12 mouse cellular contexts compared by ENCODE assay signal in the genomic region with DNA sequence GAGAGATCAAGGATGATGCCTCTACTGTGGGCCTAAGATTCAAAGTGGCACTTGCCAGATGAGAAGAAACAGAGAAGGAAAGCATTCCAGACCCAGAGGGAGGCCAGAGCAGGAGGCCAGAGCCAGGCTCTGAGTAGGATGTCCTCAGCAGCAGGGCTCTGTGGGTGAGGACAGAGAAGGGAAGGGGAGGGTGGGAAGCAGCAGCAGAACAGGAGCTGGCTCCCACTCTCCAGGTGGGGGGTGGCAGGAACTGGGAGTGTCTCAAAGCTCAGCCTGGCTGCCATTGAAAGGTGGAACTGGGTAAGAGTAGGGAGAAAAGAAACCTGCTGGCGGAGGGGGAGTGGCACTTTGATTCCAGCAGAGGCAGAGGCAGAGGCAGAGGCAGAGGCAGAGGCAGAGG. TPM values are rescaled to one million over a fixed set of nuclear protein-coding genes. Genes with fewer than 3 reads are reported as not detected.
DNase-seq lines count a peak whose midpoint lies in the region; ATAC-seq and TF ChIP-seq lines count a peak whose summit lies in the region.
"Had no signal": no experiment of that assay in that cellular context is flagged by ENCODE, and none has a peak within 500 bp of the region (broad histone marks: within the 10 kb centered on the region; RNA-seq: fewer than 3 reads in every experiment).

No protein-coding gene starts in this region.

- no peak overlapping the region for H3K4me3 ChIP-seq in hindbrain, embryonic 11.5 days (ENCODE audit: low read depth, low read length)
- H3K4me3 ChIP-seq in hindbrain, postnatal 0 days (ENCODE audit: low read length), result no peak overlapping the region
- H3K4me3 ChIP-seq in forebrain, embryonic 12.5 days (replicated peaks), result no peak overlapping the region
- H3K4me3 ChIP-seq in midbrain, embryonic 14.5 days (replicated peaks; ENCODE audit: low read depth, low read length), result no peak overlapping the region
- H3K4me3 ChIP-seq: erythroblast, embryonic 14.5 days; neural tube, embryonic 13.5 days had no signal

- 80% methylated on average over 1 of the region's 1 CpGs for whole genome bisulfite sequencing in hindbrain, embryonic 11.5 days
- 94% methylated on average over 1 of the region's 1 CpGs for WGBS in hindbrain, postnatal 0 days
- WGBS in forebrain, embryonic 12.5 days, result 71% methylated on average over 1 of the region's 1 CpGs
- WGBS in midbrain, embryonic 14.5 days, result 86% methylated on average over 1 of the region's 1 CpGs

- POLR2A ChIA-PET in Patski (lab: Charles Lee), result interaction anchor here (1.1 to 5.9 kb wide), 4 partner anchors 11 to 44 kb away, joined by 3 to 78 read pairs (median 7); a partner anchor contains a TSS

- H3K27ac ChIP-seq in hindbrain, embryonic 11.5 days (ENCODE audit: low read depth, low read length), result peak overlapping the region; percentile 69; the same call in 1 of the 2 replicates
- no peak overlapping the region for H3K27ac ChIP-seq in hindbrain, postnatal 0 days
- H3K27ac ChIP-seq in forebrain, embryonic 12.5 days, result peak overlapping the region; percentile 74
- H3K27ac ChIP-seq in midbrain, embryonic 14.5 days (replicated peaks; ENCODE audit: low read depth, low read length), result peak overlapping the region; percentile 66; the same call in 1 of the 2 replicates

- in situ Hi-C loops in Patski (cut with MboI; ENCODE audit: low pct_unique_long_range_greater_than_20kb), result loop anchor here (5.0 kb wide), 1 partner anchor 44 kb away; a partner anchor contains a TSS

- ATAC-seq in hindbrain, embryonic 11.5 days (ENCODE audit: low FRiP score), result no peak
- no peak for ATAC-seq in hindbrain, postnatal 0 days
- ATAC-seq in Patski, result peak; percentile 13
- ATAC-seq in forebrain, embryonic 12.5 days (ENCODE audit: low FRiP score), result no peak
- ATAC-seq in midbrain, embryonic 14.5 days (ENCODE audit: low FRiP score, low TSS enrichment), result no peak
- no peak for ATAC-seq in erythroid progenitor cell, adult 5-6 weeks (replicated peaks; ENCODE audit: low FRiP score, poor library complexity, severe bottlenecking)
- ATAC-seq in megakaryocyte-erythroid progenitor cell, adult 5-6 weeks (replicated peaks; ENCODE audit: low FRiP score, low TSS enrichment, poor library complexity, severe bottlenecking), result no peak

- CTCF ChIA-PET in Patski (lab: Charles Lee), result interaction anchor here (1.3 to 6.6 kb wide), 5 partner anchors 27 to 233 kb away, joined by 4 to 71 read pairs (median 14); a partner anchor contains a TSS

- no peak overlapping the region for H3K4me2 ChIP-seq in hindbrain, embryonic 11.5 days (replicated peaks; ENCODE audit: low read depth, low read length)
- no peak overlapping the region for H3K4me2 ChIP-seq in hindbrain, postnatal 0 days (ENCODE audit: low read depth, low read length)
- no peak overlapping the region for H3K4me2 ChIP-seq in forebrain, embryonic 12.5 days
- no peak overlapping the region for H3K4me2 ChIP-seq in midbrain, embryonic 14.5 days (ENCODE audit: low read length)
- H3K4me2 ChIP-seq: neural tube, embryonic 13.5 days had no signal

- H3K36me3 ChIP-seq in hindbrain, embryonic 11.5 days (ENCODE audit: control insufficient read depth, insufficient read depth, low read length), result no peaks in the 10 kb centered on the region
- no peaks in the 10 kb centered on the region for H3K36me3 ChIP-seq in hindbrain, postnatal 0 days (ENCODE audit: insufficient read depth, low read length)
- no peaks in the 10 kb centered on the region for H3K36me3 ChIP-seq in forebrain, embryonic 12.5 days (replicated peaks)
- H3K36me3 ChIP-seq in midbrain, embryonic 14.5 days (ENCODE audit: control insufficient read depth, insufficient read depth, low read length), result no peaks in the 10 kb centered on the region
- H3K36me3 ChIP-seq: neural tube, embryonic 13.5 days had no signal

- peaks cover 3% of the 10 kb centered on the region for H3K4me1 ChIP-seq in hindbrain, embryonic 11.5 days (replicated peaks; ENCODE audit: control insufficient read depth, insufficient read depth, low read length)
- peaks cover 30% of the 10 kb centered on the region for H3K4me1 ChIP-seq in hindbrain, postnatal 0 days (ENCODE audit: insufficient read depth, low read length)
- peaks cover 53% of the 10 kb centered on the region for H3K4me1 ChIP-seq in forebrain, embryonic 12.5 days
- peaks cover 24% of the 10 kb centered on the region for H3K4me1 ChIP-seq in midbrain, embryonic 14.5 days (ENCODE audit: control insufficient read depth, insufficient read depth, low read length)

- no peak for DNase-seq in hindbrain, embryonic 11.5 days (ENCODE audit: low spot score)
- no peak for DNase-seq in hindbrain, postnatal 0 days (ENCODE audit: low spot score)
- DNase-seq in Patski (ENCODE audit: low read depth, low spot score), result no peak
- DNase-seq in midbrain, embryonic 14.5 days, result no peak
- DNase-seq in natural killer cell, adult 2 months (ENCODE audit: low spot score in 2 of 2), result no peak
- DNase-seq: kidney, adult 9 months; liver had no signal

- no peak for TF ChIP-seq CTCF in hindbrain, postnatal 0 days (IDR thresholded peaks at IDR 0.05; ENCODE audit: low read depth)
- no peak for TF ChIP-seq CTCF in Patski (IDR thresholded peaks at IDR 0.05)

- no peak overlapping the region for H3K9ac ChIP-seq in hindbrain, embryonic 11.5 days (ENCODE audit: low read depth, low read length)
- no peak overlapping the region for H3K9ac ChIP-seq in hindbrain, postnatal 0 days (replicated peaks; ENCODE audit: low read length)
- peak overlapping the region; percentile 30; the same call in 1 of the 2 replicates for H3K9ac ChIP-seq in forebrain, embryonic 12.5 days
- H3K9ac ChIP-seq in midbrain, embryonic 14.5 days (replicated peaks; ENCODE audit: low read length), result no peak overlapping the region; the same call in 1 of the 2 replicates
- H3K9ac ChIP-seq: neural tube, embryonic 13.5 days had no signal

- H3K9me3 ChIP-seq in hindbrain, embryonic 11.5 days (ENCODE audit: control insufficient read depth, low read length), result no peaks in the 10 kb centered on the region
- no peaks in the 10 kb centered on the region for H3K9me3 ChIP-seq in hindbrain, postnatal 0 days (ENCODE audit: low read length)
- no peaks in the 10 kb centered on the region for H3K9me3 ChIP-seq in forebrain, embryonic 12.5 days
- no peaks in the 10 kb centered on the region for H3K9me3 ChIP-seq in midbrain, embryonic 14.5 days (ENCODE audit: control insufficient read depth, low read length)
- H3K9me3 ChIP-seq: neural tube, embryonic 13.5 days had no signal

- no peaks in the 10 kb centered on the region for H3K27me3 ChIP-seq in hindbrain, embryonic 11.5 days (ENCODE audit: control insufficient read depth, insufficient read depth, low read length)
- no peaks in the 10 kb centered on the region for H3K27me3 ChIP-seq in hindbrain, postnatal 0 days (ENCODE audit: insufficient read depth, low read length)
- no peaks in the 10 kb centered on the region for H3K27me3 ChIP-seq in Patski
- H3K27me3 ChIP-seq in forebrain, embryonic 12.5 days, result 0 out of 2 replicates have a peak, but pooled peaks cover 4% of the 10 kb centered on the region
- no peaks in the 10 kb centered on the region for H3K27me3 ChIP-seq in midbrain, embryonic 14.5 days (ENCODE audit: control insufficient read depth, insufficient read depth, low read length)
- H3K27me3 ChIP-seq: neural tube, embryonic 13.5 days had no signal

RNA-seq across cellular contexts. Expression of a gene that starts 46.1 kb away (rescaled TPM):
- 12.7 and 17.1 TPM in 2 replicates for polyA plus RNA-seq in hindbrain, embryonic 11.5 days (2014; fragmentation: Nextera tagmentation; extraction: Ambion mirVana)
- total RNA-seq in hindbrain, postnatal 0 days (2014; rRNA removed), result 51.4 and 60.5 TPM in 2 replicates
- 5.2 and 5.7 TPM in 2 replicates for polyA plus RNA-seq in hindbrain, postnatal 0 days (2015; fragmentation: Nextera tagmentation; extraction: Ambion mirVana)
- 43.2 TPM for polyA plus RNA-seq in Patski (2021)
- 15.2 and 19.2 TPM in 2 replicates for polyA plus RNA-seq in forebrain, embryonic 12.5 days (2016; fragmentation: Nextera tagmentation; extraction: Ambion mirVana)
- polyA plus RNA-seq in midbrain, embryonic 14.5 days (2014; fragmentation: Nextera tagmentation; extraction: Ambion mirVana), result 13.4 TPM in 2 replicates
- total RNA-seq in erythroid progenitor cell, adult 5-6 weeks (2015; ENCODE audit: low replicate concordance), result 13.7 and 15.9 TPM in 2 replicates
- 11.3 and 13.9 TPM in 2 replicates for total RNA-seq in erythroid progenitor cell, adult 5-6 weeks (2017; ENCODE audit: low replicate concordance)
- 5.7 and 7.1 TPM in 2 replicates for total RNA-seq in megakaryocyte-erythroid progenitor cell, adult 5-6 weeks (2014; fragmentation: Nextera tagmentation)
- total RNA-seq in megakaryocyte-erythroid progenitor cell, adult 5-6 weeks (2017), result 7.5 and 12.7 TPM in 2 replicates
